Mouse (Mus musculus): Measurements from ENCODE around the gene Slc39a11. TPM values are rescaled to one million over a fixed set of nuclear protein-coding genes. Genes with fewer than 3 reads are reported as not detected.
A peak's percentile ranks its signal among the peaks of the same experiment; 100 is the strongest.

The Slc39a11 gene
- polyA plus RNA-seq, 2 experiments, result 5.1 to 10.2 TPM

- peak; percentile 67; the same call in 1 of the 2 replicates for ATAC-seq (ENCODE audit: insufficient read depth)
- H3K4me1 ChIP-seq (replicated peaks; ENCODE audit: control insufficient read depth in 2 of 2, insufficient read depth in 2 of 2, low read length in 1 of 2), result peaks cover 4 to 18% of the 10 kb centered on the region in 2 experiments; a peak in 3 of 4 replicates
- H3K4me2 ChIP-seq (ENCODE audit: low read depth), result no peak overlapping the region
- no peak overlapping the region for H3K27ac ChIP-seq
- H3K4me3 ChIP-seq (ENCODE audit: insufficient read depth in 1 of 2, low read depth in 2 of 2, low read length in 2 of 2), result no peak overlapping the region
- no peaks in the 10 kb centered on the region for H3K27me3 ChIP-seq (ENCODE audit: control insufficient read depth, insufficient read depth, low read length)
- no peaks in the 10 kb centered on the region for H3K9me3 ChIP-seq (ENCODE audit: control insufficient read depth, low read length)
- no peak overlapping the region for H3K9ac ChIP-seq (replicated peaks)
- no peaks in the 10 kb centered on the region for H3K36me3 ChIP-seq (replicated peaks; ENCODE audit: control insufficient read depth, insufficient read depth, low read depth)
- peak; percentile 30 to 50 (median 47) for DNase-seq (ENCODE audit: low read depth in 3 of 3, low spot score in 3 of 3)
- TF ChIP-seq CTCF (IDR thresholded peaks at IDR 0.05; ENCODE audit: low read depth) (no peak), EP300 (IDR thresholded peaks at IDR 0.05; ENCODE audit: low read depth) (no peak)
- WGBS (ENCODE audit: insufficient replicate concordance), result 57% methylated on average over 7 of the region's 7 CpGs
Observed at GRCm38 (mm10) chr11:113512150-113512549, 137.7 kb downstream of the Slc39a11 start.

GRCm38 (mm10) chr11:113510969-113511625 lies 138.8 kb downstream of the Slc39a11 start:
- H3K9ac ChIP-seq (replicated peaks), result no peak overlapping the region
- ATAC-seq (ENCODE audit: insufficient read depth) (peak; percentile 65), DNase-seq (ENCODE audit: low read depth in 3 of 3, low spot score in 3 of 3) (no peak)
- no peaks in the 10 kb centered on the region for H3K9me3 ChIP-seq (ENCODE audit: control insufficient read depth, low read length)
- peak overlapping the region; percentile 22 for H3K4me2 ChIP-seq (ENCODE audit: low read depth)
- no peak for TF ChIP-seq CTCF (IDR thresholded peaks at IDR 0.05; ENCODE audit: low read depth)
- no peak for TF ChIP-seq EP300 (IDR thresholded peaks at IDR 0.05; ENCODE audit: low read depth)
- H3K27ac ChIP-seq, result no peak overlapping the region
- H3K4me3 ChIP-seq (ENCODE audit: insufficient read depth in 1 of 2, low read depth in 2 of 2, low read length in 2 of 2), result no peak overlapping the region
- no peaks in the 10 kb centered on the region for H3K36me3 ChIP-seq (replicated peaks; ENCODE audit: control insufficient read depth, insufficient read depth, low read depth)
- H3K27me3 ChIP-seq (ENCODE audit: control insufficient read depth, insufficient read depth, low read length), result no peaks in the 10 kb centered on the region
- WGBS (ENCODE audit: insufficient replicate concordance), result 54% methylated on average over 11 of the region's 11 CpGs
- H3K4me1 ChIP-seq (replicated peaks; ENCODE audit: control insufficient read depth in 2 of 2, insufficient read depth in 2 of 2, low read length in 1 of 2), result peaks cover 5 to 18% of the 10 kb centered on the region in 2 experiments

GRCm38 (mm10) chr11:113510249-113510648 lies 139.6 kb downstream of the Slc39a11 start:
- no peak overlapping the region for H3K27ac ChIP-seq
- H3K9ac ChIP-seq (replicated peaks), result no peak overlapping the region
- 68% methylated on average over 7 of the region's 7 CpGs for WGBS (ENCODE audit: insufficient replicate concordance)

GRCm38 (mm10) chr11:113507716-113508480 lies 142.0 kb downstream of the Slc39a11 start:
- no peak overlapping the region for H3K4me3 ChIP-seq (ENCODE audit: insufficient read depth in 1 of 2, low read depth in 2 of 2, low read length in 2 of 2)
- H3K9ac ChIP-seq (replicated peaks), result no peak overlapping the region
- H3K4me1 ChIP-seq (replicated peaks; ENCODE audit: control insufficient read depth in 2 of 2, insufficient read depth in 2 of 2, low read length in 1 of 2), result peaks cover 15 to 33% of the 10 kb centered on the region in 2 experiments
- no peak overlapping the region for H3K4me2 ChIP-seq (ENCODE audit: low read depth)
- no peak overlapping the region for H3K27ac ChIP-seq
- 70% methylated on average over 11 of the region's 11 CpGs for WGBS (ENCODE audit: insufficient replicate concordance)
- no peaks in the 10 kb centered on the region for H3K36me3 ChIP-seq (replicated peaks; ENCODE audit: control insufficient read depth, insufficient read depth, low read depth)
- DNase-seq (ENCODE audit: low read depth in 3 of 3, low spot score in 3 of 3) (no peak), ATAC-seq (ENCODE audit: insufficient read depth) (no peak)
- H3K27me3 ChIP-seq (ENCODE audit: control insufficient read depth, insufficient read depth, low read length), result no peaks in the 10 kb centered on the region
- TF ChIP-seq CTCF (IDR thresholded peaks at IDR 0.05; ENCODE audit: low read depth), result no peak
- no peak for TF ChIP-seq EP300 (IDR thresholded peaks at IDR 0.05; ENCODE audit: low read depth)
- no peaks in the 10 kb centered on the region for H3K9me3 ChIP-seq (ENCODE audit: control insufficient read depth, low read length)

More at GRCm38 (mm10) chr11:113510249-113510648, 139.6 kb downstream of the Slc39a11 start:
- no peaks in the 10 kb centered on the region for H3K9me3 ChIP-seq (ENCODE audit: control insufficient read depth, low read length)
- TF ChIP-seq EP300 (IDR thresholded peaks at IDR 0.05; ENCODE audit: low read depth), result no peak
- TF ChIP-seq CTCF (IDR thresholded peaks at IDR 0.05; ENCODE audit: low read depth), result no peak
- peaks cover 12 to 26% of the 10 kb centered on the region in 2 experiments for H3K4me1 ChIP-seq (replicated peaks; ENCODE audit: control insufficient read depth in 2 of 2, insufficient read depth in 2 of 2, low read length in 1 of 2)
- DNase-seq (ENCODE audit: low read depth in 3 of 3, low spot score in 3 of 3), result no peak
- no peaks in the 10 kb centered on the region for H3K36me3 ChIP-seq (replicated peaks; ENCODE audit: control insufficient read depth, insufficient read depth, low read depth)
- H3K4me3 ChIP-seq (ENCODE audit: insufficient read depth in 1 of 2, low read depth in 2 of 2, low read length in 2 of 2), result no peak overlapping the region
- no peak overlapping the region for H3K4me2 ChIP-seq (ENCODE audit: low read depth)
- ATAC-seq (ENCODE audit: insufficient read depth), result no peak
- no peaks in the 10 kb centered on the region for H3K27me3 ChIP-seq (ENCODE audit: control insufficient read depth, insufficient read depth, low read length)

- H3K4me3 ChIP-seq (ENCODE audit: insufficient read depth in 1 of 2, low read depth in 2 of 2, low read length in 2 of 2), result no peak overlapping the region
- H3K36me3 ChIP-seq (replicated peaks; ENCODE audit: control insufficient read depth, insufficient read depth, low read depth), result no peaks in the 10 kb centered on the region
- 47% methylated on average over 12 of the region's 12 CpGs for WGBS (ENCODE audit: insufficient replicate concordance)
- H3K9me3 ChIP-seq (ENCODE audit: control insufficient read depth, low read length), result no peaks in the 10 kb centered on the region
- TF ChIP-seq EP300 (IDR thresholded peaks at IDR 0.05; ENCODE audit: low read depth), result peak; percentile 21; the same call in 1 of the 2 replicates
- no peak for TF ChIP-seq CTCF (IDR thresholded peaks at IDR 0.05; ENCODE audit: low read depth)
- no peak overlapping the region; the same call in 1 of the 2 replicates for H3K4me2 ChIP-seq (ENCODE audit: low read depth)
- ATAC-seq (ENCODE audit: insufficient read depth) (peak; percentile 67), DNase-seq (ENCODE audit: low read depth in 3 of 3, low spot score in 3 of 3) (peak; percentile 14 to 36 (median 26))
- H3K4me1 ChIP-seq (replicated peaks; ENCODE audit: control insufficient read depth in 2 of 2, insufficient read depth in 2 of 2, low read length in 1 of 2), result peaks cover 12 to 24% of the 10 kb centered on the region in 2 experiments
- H3K9ac ChIP-seq (replicated peaks), result peak overlapping the region; percentile 23
- no peak overlapping the region for H3K27ac ChIP-seq
- no peaks in the 10 kb centered on the region for H3K27me3 ChIP-seq (ENCODE audit: control insufficient read depth, insufficient read depth, low read length)
Observed at GRCm38 (mm10) chr11:113505551-113506160, 144.2 kb downstream of the Slc39a11 start.
